Mouse (Mus musculus) left cerebral cortex, adult 2 months (tissue): Measurements from ENCODE around the gene Foxb2. TPM values are rescaled to one million over a fixed set of nuclear protein-coding genes. Genes with fewer than 3 reads are reported as not detected.

Experiments used
- DNase-seq, 2 experiments: peaks; one replicate each; pipeline ENCODE4 v3.0.0; 2021 to 2022; ENCODE audit warnings: low spot score in 2 of 2, mixed read lengths in 1 of 2; ENCODE audit errors: extremely low spot score in 1 of 2
- H3K27ac ChIP-seq: fragments of 200-600 bp; 2 replicates; pipeline ENCODE4 v1.8.1; 2022
- H3K4me3 ChIP-seq: fragments of 200-600 bp; 2 replicates; pipeline ENCODE4 v1.8.1; 2022
- CTCF ChIP-seq: fragments of 200-600 bp; IDR thresholded peaks from 2 replicates; pipeline ENCODE4 v1.8.1; 2022; ENCODE audit warnings: antibody characterized with exemption, mild to moderate bottlenecking, moderate library complexity
- intact Hi-C: fragments of 180-260 bp; cut with DNase I; formaldehyde crosslinking; loops from one replicate; pipeline ENCODE4 v1.15.1; 2025
- long read RNA-seq, 2 experiments: library from polyadenylated mRNA; stranded (forward); transcript quantifications; one replicate each; pipeline ENCODE4 v2.0.0; 2021; ENCODE audit warnings: borderline mapping rate in 2 of 2
- total RNA-seq, 2 experiments: library from RNA; stranded (reverse); gene quantifications; 2 replicates each; pipeline ENCODE4 v1.2.3; 2021

The Foxb2 gene
- total RNA-seq = not detected
- long read RNA-seq, experiment 1 = 0 reads
- long read RNA-seq, experiment 2 = 0 reads

DNA sequence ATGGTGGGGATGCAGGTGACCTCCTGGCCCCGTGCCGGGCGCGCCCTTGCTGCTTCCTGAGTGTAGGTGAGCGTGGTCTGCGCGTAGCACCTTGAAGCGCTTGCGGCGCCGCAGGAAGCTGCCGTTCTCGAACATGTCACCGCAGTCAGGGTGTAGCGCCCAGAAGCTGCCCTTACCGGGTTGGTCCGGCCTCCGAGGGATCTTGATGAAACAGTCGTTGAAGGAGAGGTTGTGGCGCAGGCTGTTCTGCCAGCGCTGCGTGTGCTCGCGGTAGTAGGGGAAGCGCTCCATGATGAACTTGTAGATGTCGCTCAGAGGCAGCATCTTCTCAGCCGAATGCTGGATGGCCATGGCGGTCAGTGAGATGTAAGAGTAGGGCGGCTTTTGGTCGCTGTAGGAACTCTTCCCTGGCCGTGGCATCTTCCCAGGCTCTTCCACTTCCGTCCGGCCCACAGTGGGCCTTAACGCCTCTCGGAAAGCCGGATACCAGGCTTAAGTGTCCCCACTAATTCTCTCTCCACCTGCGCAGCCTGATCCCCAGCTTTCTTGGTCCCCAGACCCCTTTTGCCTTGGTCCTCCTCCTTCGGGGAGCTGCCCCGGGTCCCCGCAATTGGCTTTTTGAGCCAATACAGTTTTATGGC lies at the start of gene Foxb2:
TSS of gene Foxb2 (minus strand) at position 585 of the 641 bp plus-strand sequence.
- no peak for TF ChIP-seq CTCF
- Histone ChIP-seq H3K4me3 (peak within 1 kb of the TSS; percentile 28), H3K27ac (no peak within 1 kb of the TSS)
- DNase-seq = no peak
- intact Hi-C loops = no loop called here

DNA sequence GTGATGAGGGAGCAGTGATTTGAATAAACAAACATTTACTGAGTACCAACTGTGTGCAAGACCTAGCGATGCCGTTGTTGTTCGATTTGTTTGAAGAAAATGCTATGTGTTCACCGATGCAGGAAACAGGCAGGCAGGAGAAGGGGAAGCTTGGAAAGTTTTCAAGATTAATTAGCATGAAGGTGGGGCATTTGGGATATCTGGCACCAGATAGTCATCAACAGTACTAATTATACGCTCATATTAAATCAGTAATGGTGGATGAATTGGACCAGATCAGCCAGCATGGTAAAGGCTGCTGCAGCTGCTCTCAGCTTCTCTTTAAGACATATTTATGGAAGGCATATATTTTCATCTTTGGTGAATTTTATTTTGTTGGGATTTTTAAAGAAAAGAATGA lies 37.9 kb upstream of the Foxb2 start:
- DNase-seq = no peak
- no peak overlapping the region for H3K4me3 ChIP-seq
- intact Hi-C loops = no loop called here
- TF ChIP-seq CTCF = no peak
- no peak overlapping the region for H3K27ac ChIP-seq

DNA sequence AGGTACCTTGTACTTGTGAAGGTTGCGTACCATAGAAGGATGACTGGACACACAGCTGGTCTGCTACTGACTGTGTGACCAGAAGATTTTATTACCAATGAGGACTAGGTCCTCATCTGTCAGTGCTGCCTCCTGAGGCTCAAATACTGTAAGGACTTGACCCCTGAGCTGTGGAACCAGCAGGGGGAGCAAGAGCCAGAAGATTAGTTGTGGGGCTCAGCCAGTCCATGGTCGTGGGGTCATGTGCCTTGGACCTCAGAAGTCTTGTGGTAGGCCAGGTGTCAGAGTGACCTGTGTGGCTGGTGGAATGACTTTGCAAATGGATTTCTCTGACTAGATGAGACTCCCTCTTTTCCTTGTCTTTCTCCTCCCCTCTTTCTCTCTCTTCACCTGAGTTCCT lies 29.5 kb upstream of the Foxb2 start:
- intact Hi-C loops = loop anchor here (5.0 kb wide), 2 partner anchors 84 to 129 kb away; no protein-coding TSS in a partner anchor
- DNase-seq = no peak
- peak; percentile 29 for TF ChIP-seq CTCF

DNA sequence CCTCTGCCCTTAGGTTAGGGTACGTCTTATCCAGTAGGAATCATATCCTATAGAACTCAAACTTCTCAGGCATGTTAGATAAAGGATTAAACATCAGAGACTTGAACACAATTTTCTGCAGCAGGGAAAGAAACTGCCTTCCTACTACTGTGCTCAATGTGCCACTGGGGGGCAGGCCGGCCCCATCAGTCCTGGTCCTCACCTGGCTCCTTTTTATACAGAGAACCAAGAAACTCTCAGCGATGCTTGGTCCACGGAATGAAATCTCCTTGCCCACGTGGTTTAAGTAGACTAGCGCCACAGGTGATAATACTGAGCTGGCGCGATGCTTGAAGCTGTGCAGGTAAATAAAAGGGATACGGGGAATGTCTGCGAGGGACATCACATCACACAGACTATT lies 26.1 kb upstream of the Foxb2 start:
- Histone ChIP-seq H3K27ac (no peak overlapping the region), H3K4me3 (no peak overlapping the region)
- intact Hi-C loops = loop anchor here (5.0 kb wide), 2 partner anchors 88 to 133 kb away; no protein-coding TSS in a partner anchor
- TF ChIP-seq CTCF = peak; percentile 47
- no peak for DNase-seq

More for the DNA sequence above, 29.5 kb upstream of the Foxb2 start:
- no peak overlapping the region for H3K27ac ChIP-seq
- no peak overlapping the region for H3K4me3 ChIP-seq

DNA sequence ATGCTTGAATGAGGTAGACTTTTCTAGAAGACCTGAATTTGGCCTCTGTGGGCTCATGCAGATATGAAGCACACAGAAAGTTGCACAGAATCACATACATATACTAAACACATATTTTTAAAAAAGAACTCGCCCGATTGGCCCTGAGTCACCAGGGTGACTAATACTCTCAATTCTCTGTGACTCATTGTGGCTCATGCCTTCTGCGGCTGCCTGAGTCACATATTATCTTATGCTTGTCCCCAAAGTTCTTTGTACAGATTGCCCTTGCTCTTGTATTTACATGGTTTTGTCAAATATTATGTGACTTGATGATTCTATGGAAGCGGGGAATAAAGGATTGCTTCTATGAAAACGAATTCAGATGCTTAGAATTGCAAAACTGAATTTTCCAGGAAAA lies 25.0 kb upstream of the Foxb2 start:
- TF ChIP-seq CTCF = no peak
- Histone ChIP-seq H3K4me3 (no peak overlapping the region), H3K27ac (no peak overlapping the region)
- no peak for DNase-seq
- intact Hi-C loops = no loop called here

DNA sequence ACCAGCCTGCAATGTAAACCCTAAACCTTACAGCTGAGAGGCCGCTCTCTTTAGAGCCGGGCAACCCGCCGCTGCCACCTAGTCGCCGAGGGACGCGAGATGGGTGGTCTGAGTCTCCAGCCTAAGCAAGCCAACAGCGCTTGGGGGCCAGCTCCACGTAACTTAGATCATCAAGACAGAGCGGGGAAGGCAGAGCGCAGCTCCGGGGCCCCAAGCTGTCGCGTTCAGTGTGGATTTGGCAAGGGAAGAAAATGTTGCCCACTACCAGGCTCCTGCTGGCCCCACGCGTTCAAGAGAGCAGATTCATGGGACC lies 2.8 kb upstream of the Foxb2 start:
- TF ChIP-seq CTCF = no peak
- intact Hi-C loops = no loop called here
- Histone ChIP-seq H3K4me3 (no peak overlapping the region), H3K27ac (no peak overlapping the region)
- DNase-seq = no peak

DNA sequence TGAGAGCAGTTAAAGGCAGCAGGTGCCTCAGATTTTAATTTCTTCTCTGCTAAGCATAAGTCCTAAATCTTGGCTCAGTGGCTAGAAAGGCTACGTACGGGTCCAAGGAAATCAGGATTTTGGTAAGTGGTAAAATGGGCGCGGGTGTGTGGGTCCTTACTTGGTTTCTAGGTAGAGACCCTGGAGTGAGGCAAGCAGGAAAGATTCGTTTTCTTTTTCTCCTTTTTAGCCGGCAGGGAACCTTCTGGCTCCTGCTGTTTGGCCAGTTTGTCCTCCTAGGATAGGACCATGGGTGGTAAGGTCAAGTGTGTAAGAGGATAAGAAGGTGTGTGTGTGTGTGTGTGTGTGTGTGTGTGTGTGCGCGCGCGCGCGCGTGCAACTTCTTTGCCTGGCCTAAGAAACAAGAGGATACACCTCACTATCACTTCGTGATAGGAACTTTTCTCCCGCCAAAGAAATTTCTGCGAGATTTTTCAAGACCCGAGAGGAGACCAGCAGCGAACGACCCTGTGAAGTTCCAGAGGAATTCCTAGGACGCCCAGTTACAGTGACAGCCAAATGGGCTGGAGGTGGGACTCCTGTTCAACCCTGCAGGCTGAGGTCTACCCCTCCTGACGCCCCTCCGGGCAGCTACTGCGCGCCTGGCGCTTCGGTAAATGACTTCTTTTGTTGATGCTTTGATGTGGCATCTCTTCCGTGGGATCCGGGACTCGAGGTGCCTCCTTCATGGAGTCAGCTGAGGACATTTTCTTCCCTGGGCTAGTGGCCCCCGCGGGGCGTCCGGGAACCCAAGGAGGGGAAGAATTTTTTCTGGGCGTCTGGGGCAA lies 2.2 kb upstream of the Foxb2 start:
- Histone ChIP-seq H3K4me3 (no peak overlapping the region), H3K27ac (no peak overlapping the region)
- no peak for DNase-seq
- intact Hi-C loops = no loop called here
- no peak for TF ChIP-seq CTCF

DNA sequence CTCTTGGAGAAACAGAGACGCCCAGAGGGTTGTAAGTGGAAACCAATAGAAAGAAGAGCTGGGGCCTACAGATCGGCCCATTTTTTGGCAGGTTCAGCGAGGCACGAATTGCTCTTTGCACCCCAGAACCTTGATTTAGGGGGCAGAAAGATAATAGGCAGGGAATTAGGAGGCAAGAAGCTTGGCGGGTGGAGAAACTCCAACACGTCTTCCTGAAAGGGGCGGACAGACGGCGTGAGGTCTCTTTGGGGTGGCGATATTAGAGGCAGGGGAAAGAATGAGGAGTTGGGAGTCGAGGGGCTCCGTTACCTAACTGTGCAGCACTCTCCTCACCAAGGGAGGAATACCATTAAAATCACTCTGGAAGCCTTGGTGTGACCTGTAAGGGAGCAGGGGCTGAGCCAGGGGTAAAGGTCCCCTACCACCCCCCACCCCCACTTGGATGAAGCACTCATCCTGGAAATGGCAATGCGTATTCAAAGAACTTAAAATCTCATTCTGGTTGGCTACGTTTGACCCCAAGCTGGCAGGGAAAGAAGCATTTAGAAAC lies 1.5 kb upstream of the Foxb2 start:
- Histone ChIP-seq H3K27ac (no peak overlapping the region), H3K4me3 (no peak overlapping the region)
- no peak for TF ChIP-seq CTCF
- intact Hi-C loops = no loop called here
- DNase-seq = no peak

DNA sequence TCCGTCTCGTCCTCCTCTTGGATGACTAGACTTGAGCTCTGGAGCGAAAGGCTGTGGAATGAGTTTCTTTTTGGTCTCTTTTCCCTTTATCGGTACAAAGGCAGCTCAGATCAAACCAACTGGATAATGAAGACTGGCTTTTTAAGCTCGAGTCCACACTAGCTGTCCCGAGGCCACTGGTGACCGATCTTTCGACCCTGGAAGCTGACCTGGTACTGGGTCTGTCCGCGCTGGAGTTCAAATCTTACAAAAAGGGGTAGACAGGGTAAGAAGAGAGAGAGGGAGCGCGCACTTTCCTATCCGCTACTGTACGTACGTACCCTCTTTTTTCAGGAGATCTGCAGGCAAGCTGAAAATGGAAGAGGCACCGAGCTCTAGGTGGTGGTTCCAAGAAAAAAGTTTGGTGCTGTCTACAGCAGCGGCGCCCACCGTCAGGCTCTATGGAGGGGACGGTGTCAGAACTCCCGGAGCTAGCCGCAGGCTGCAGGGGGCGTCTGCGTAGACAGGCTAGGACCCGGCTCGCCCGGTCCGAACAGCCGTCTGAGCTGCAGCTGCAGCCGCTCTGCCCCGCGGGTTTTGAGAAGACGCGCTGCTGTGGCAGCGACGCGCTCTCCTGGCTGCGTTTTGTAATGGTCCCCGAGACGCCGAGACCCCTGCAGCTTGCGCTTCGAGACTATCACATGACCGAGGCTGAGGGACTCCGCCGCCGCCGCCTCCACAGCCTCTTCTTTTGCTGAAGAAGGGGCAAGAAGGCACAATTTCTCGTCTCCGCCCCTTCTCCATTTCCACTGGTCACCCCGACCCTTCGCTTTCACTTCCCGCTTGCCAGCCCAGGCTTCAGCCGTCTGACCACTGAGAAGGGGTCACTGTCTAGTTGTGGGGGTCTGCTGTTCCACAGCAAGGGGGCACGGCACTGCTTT lies 597 bp upstream of the Foxb2 start:
- Histone ChIP-seq H3K27ac (no peak overlapping the region), H3K4me3 (no peak overlapping the region)
- intact Hi-C loops = no loop called here
- DNase-seq = no peak
- no peak for TF ChIP-seq CTCF

DNA sequence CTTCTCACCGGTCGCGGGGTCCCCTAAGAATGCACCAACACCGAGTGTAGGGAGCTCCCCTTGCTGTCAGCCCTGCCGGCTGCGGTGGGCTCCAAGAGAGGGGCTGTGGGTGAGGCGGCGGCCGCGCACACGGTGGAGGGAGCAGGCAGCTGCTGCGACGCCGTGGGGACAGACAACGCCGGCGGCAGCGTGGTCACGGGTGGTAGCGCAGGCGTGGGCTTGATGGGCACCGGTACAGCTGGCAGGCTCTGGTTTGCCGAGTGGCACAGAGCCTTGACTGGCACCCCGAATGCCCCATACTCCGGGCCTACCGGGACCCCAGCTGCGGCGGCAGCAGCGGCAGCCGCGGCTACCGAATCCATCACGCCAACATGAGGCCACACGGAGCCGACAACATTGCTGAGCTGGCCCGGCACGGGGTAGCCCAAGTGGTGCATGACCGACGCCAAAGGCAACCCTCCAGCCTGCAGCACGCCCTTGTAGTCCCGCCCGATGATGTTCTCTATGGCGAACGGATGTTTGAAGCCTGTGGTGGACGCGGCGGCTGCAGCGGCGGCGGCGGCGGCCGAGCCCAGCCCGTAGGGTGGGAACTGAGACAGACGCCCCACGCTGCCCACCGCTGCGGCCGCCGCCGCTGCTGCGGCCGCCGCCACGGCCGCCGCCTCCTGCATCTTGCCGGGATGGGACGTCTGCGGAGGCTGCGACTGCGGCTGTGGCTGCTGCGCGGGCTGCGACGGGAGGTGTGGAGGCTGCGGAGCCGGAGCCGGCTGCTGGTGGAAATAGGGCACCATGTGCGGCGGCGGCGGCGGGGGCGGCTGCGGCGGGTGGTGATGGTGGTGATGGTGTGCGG lies 1.0 kb downstream of the Foxb2 start:
- H3K4me3 ChIP-seq = peak overlapping the region; percentile 28
- DNase-seq = peak in 1 of 2 experiments; percentile 33
- TF ChIP-seq CTCF = no peak; the same call in 1 of the 2 replicates
- intact Hi-C loops = no loop called here
- H3K27ac ChIP-seq = no peak overlapping the region
